Mouse (Mus musculus) hindbrain, postnatal 0 days (tissue): ENCODE data around the gene Epha3. TPM values are rescaled to one million over a fixed set of nuclear protein-coding genes. Genes with fewer than 3 reads are reported as not detected.

Source experiments
- ATAC-seq: fragments of 200-750 bp; cut with Nextera tagmentation; 2 replicates; pipeline ENCODE4 v1.8.0; 2017; ENCODE audit warnings: mild to moderate bottlenecking, moderate TSS enrichment, moderate library complexity
- DNase-seq: peaks from one replicate; pipeline ENCODE4 v3.0.0-alpha.2; 2015; ENCODE audit warnings: low spot score
- H3K27ac ChIP-seq: fragments of 300-500 bp; sonication (generic); 2 replicates; pipeline ENCODE4 v1.5.1; 2014; ENCODE audit warnings: mild to moderate bottlenecking
- H3K27me3 ChIP-seq: fragments of 300-500 bp; sonication (generic); 2 replicates; pipeline ENCODE4 v1.6.1; 2014; ENCODE audit warnings: low read length, mixed read lengths; ENCODE audit not compliant: insufficient read depth
- H3K36me3 ChIP-seq: fragments of 300-500 bp; sonication (generic); 2 replicates; pipeline ENCODE4 v1.6.1; 2014; ENCODE audit warnings: low read length, mixed read lengths; ENCODE audit not compliant: insufficient read depth
- H3K4me1 ChIP-seq: fragments of 300-500 bp; sonication (generic); 2 replicates; pipeline ENCODE4 v1.6.1; 2014; ENCODE audit warnings: antibody characterized with exemption, low read length, mixed read lengths; ENCODE audit not compliant: insufficient read depth
- H3K4me2 ChIP-seq: fragments of 300-500 bp; sonication (generic); 2 replicates; pipeline ENCODE4 v1.6.1; 2014; ENCODE audit warnings: low read depth, mild to moderate bottlenecking, low read length, moderate library complexity, mixed read lengths
- H3K4me3 ChIP-seq: fragments of 300-500 bp; sonication (generic); 2 replicates; pipeline ENCODE4 v1.5.1; 2014; ENCODE audit warnings: low read length
- H3K9ac ChIP-seq: fragments of 300-500 bp; sonication (generic); replicated peaks from 2 replicates; pipeline ENCODE4 v1.6.1; 2014; ENCODE audit warnings: mild to moderate bottlenecking, low read length, moderate library complexity, mixed read lengths
- H3K9me3 ChIP-seq: fragments of 300-500 bp; sonication (generic); 2 replicates; pipeline ENCODE4 v1.6.1; 2016; ENCODE audit warnings: low read length, mixed read lengths
- CTCF ChIP-seq: IDR thresholded peaks from 2 replicates; pipeline ENCODE4 v1.5.1; 2016; ENCODE audit warnings: antibody characterized with exemption, control low read depth, low read depth
- WGBS: fragments of 180-500 bp; shearing (Covaris S2); extraction: QIAGEN DNeasy Blood & Tissue Kit; methylation state at CpG from one replicate; pipeline ENCODE4 v1.1.7; 2014; 5-methylcytosine and 5-hydroxymethylcytosine counted together
- polyA plus RNA-seq: library from polyadenylated mRNA; unstranded; fragments of >200 nt; fragmentation: Nextera tagmentation; extraction: Ambion mirVana; gene quantifications from 2 replicates; pipeline ENCODE4 v1.2.1, GENCODE M21; 2015
- total RNA-seq: library from RNA; depleted of rRNA; stranded (reverse); fragments of >200 nt; gene quantifications from 2 replicates; pipeline ENCODE4 v1.2.3, GENCODE M21; 2014

Epha3 gene
- total and polyA plus RNA-seq, 2 experiments from 2014 or later = 11.3 to 23.3 TPM

- ATAC-seq (no peak), DNase-seq (no peak)
- no peaks in the 10 kb centered on the region for H3K27me3 ChIP-seq
- no peak for TF ChIP-seq CTCF
- 33% methylated on average over 1 of the region's 1 CpGs for WGBS
- H3K27ac ChIP-seq = no peak overlapping the region
- no peak overlapping the region for H3K9ac ChIP-seq
- H3K4me1 ChIP-seq = no peaks in the 10 kb centered on the region
- no peaks in the 10 kb centered on the region for H3K9me3 ChIP-seq
- no peaks in the 10 kb centered on the region for H3K36me3 ChIP-seq
- no peak overlapping the region for H3K4me2 ChIP-seq
- no peak overlapping the region for H3K4me3 ChIP-seq
Observed at GRCm38 (mm10) chr16:63719235-63719634, 144.7 kb downstream of the Epha3 start.

- H3K9ac ChIP-seq = no peak overlapping the region
- no peak overlapping the region for H3K27ac ChIP-seq
- H3K4me2 ChIP-seq = no peak overlapping the region
- no peaks in the 10 kb centered on the region for H3K36me3 ChIP-seq
- H3K27me3 ChIP-seq = no peaks in the 10 kb centered on the region
- ATAC-seq = no peak
- DNase-seq = no peak
- no peak for TF ChIP-seq CTCF
- WGBS = 90% methylated on average over 4 of the region's 4 CpGs
- H3K4me3 ChIP-seq = no peak overlapping the region
- H3K4me1 ChIP-seq = no peaks in the 10 kb centered on the region
- no peaks in the 10 kb centered on the region for H3K9me3 ChIP-seq
Observed at GRCm38 (mm10) chr16:63717317-63717716, 146.7 kb downstream of the Epha3 start.

DNA sequence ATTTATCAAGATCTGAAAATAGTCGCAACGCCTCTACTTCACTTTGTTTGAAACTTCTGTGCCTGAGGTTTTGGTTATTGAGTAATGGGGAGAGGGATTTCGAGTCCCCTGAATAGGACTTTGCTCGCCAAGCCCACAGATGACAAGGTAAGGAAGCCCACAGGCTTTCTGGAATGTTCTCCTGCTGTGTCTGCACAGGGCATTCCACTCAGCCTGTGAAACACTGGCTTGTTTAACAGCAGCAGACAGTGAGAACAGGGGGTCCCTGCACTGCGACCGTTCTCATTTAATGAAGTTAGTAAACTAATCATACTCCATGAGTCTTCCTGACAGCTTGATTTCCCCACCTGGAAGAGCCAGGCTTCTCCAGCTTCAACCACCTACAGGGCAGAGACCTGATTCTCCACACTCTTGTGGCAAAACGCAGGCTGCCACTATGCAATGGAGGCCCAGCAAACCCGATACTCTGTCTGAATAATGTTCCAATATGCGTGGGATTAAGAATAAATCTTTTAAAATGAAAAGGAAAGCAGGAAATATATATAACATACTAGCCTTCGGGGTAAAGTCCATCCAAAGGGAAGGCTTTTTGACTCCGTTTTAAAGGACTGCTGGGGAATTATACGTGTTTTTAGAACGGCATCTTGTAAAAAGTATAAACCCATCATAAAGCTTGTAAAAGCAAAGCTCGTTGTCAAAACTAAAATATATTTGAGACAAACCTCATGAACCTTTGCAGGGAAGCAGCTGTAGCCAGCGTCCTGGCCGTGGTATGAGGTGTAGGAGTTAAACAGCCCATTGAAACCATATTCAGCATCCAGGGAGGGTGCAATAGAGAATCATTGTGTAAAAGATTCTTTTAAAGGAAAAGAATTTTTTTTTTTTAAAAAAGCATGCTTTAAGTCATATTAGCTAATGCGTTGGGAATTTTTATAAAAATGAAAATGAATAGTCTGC lies 156.8 kb downstream of the Epha3 start:
- H3K27ac ChIP-seq = no peak overlapping the region
- H3K4me1 ChIP-seq = no peaks in the 10 kb centered on the region
- ATAC-seq = no peak
- no peak overlapping the region for H3K9ac ChIP-seq
- H3K36me3 ChIP-seq = no peaks in the 10 kb centered on the region
- TF ChIP-seq CTCF = no peak
- WGBS = 70% methylated on average over 17 of the region's 17 CpGs
- H3K4me2 ChIP-seq = no peak overlapping the region
- no peak for DNase-seq
- H3K9me3 ChIP-seq = no peaks in the 10 kb centered on the region
- no peak overlapping the region for H3K4me3 ChIP-seq
- no peaks in the 10 kb centered on the region for H3K27me3 ChIP-seq

GRCm38 (mm10) chr16:63689371-63689770 lies 174.6 kb downstream of the Epha3 start:
- no peak for TF ChIP-seq CTCF
- no peak overlapping the region for H3K9ac ChIP-seq
- no peak for ATAC-seq
- no peak overlapping the region for H3K27ac ChIP-seq
- no peak overlapping the region for H3K4me3 ChIP-seq
- no peak for DNase-seq
- no peaks in the 10 kb centered on the region for H3K27me3 ChIP-seq
- WGBS = 80% methylated on average over 3 of the region's 3 CpGs
- no peak overlapping the region for H3K4me2 ChIP-seq
- no peaks in the 10 kb centered on the region for H3K4me1 ChIP-seq
- H3K9me3 ChIP-seq = no peaks in the 10 kb centered on the region
- no peaks in the 10 kb centered on the region for H3K36me3 ChIP-seq

GRCm38 (mm10) chr16:63684211-63684610 lies 179.8 kb downstream of the Epha3 start:
- TF ChIP-seq CTCF = no peak
- Histone ChIP-seq H3K4me1 (no peaks in the 10 kb centered on the region), H3K27me3 (no peaks in the 10 kb centered on the region), H3K9ac (no peak overlapping the region), H3K27ac (no peak overlapping the region), H3K9me3 (no peaks in the 10 kb centered on the region), H3K4me3 (no peak overlapping the region), H3K36me3 (no peaks in the 10 kb centered on the region), H3K4me2 (no peak overlapping the region)
- DNase-seq (no peak), ATAC-seq (no peak)
- 78% methylated on average over 4 of the region's 4 CpGs for WGBS

DNA sequence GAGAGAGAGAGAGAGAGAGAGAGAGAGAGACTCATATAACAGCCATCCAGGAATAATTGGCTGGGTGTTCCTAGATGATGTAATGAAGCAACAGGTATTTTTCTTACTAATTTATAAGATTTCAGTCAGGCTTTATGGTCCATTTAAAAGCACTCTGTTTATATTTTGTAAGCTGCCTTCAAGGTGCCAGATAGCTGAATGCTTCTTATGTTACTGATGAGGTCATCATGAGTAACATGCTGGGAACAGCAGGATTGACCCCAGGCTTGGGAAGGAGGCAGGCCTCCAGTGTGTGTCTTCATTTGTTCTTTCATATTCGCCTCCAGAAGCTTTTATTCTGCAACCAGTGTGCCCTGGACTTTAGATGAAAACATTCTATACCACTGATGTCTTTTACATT lies 189.5 kb downstream of the Epha3 start:
- Histone ChIP-seq H3K27me3 (no peaks in the 10 kb centered on the region), H3K9ac (no peak overlapping the region), H3K4me2 (no peak overlapping the region), H3K27ac (no peak overlapping the region), H3K9me3 (no peaks in the 10 kb centered on the region), H3K4me1 (no peaks in the 10 kb centered on the region), H3K4me3 (no peak overlapping the region), H3K36me3 (no peaks in the 10 kb centered on the region)
- no peak for ATAC-seq
- WGBS = 24% methylated on average over 1 of the region's 1 CpGs
- no peak for TF ChIP-seq CTCF
- no peak for DNase-seq

DNA sequence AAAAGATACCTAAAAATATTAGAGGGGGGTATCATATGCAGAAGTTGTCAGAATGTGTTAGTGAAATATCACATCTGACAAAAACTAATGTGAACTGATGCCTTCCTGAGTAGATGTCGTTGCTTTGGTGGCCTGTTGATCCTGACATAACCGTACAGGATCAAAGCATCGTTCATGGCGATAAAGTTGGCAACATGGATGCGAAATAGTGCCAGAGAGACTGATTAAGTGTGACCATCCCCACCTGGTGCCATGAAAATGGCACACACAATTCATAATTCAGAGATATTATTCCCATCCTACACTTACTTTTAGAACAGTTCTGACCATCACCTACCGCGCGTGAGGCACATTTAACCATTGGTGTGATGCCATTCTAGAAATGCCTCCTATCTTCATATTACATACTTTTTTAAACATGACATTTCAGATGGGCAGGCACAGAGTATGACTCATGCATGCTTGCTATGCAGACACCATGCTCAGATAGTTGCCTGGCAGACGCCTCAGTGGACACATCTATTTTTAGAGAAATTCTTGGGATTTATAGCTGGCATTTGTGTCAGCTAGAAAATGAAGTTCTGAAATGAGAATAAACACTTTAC lies 190.6 kb downstream of the Epha3 start:
- Histone ChIP-seq H3K4me3 (no peak overlapping the region), H3K27me3 (no peaks in the 10 kb centered on the region), H3K9me3 (no peaks in the 10 kb centered on the region), H3K27ac (no peak overlapping the region), H3K36me3 (no peaks in the 10 kb centered on the region), H3K4me2 (no peak overlapping the region), H3K4me1 (no peaks in the 10 kb centered on the region), H3K9ac (no peak overlapping the region)
- DNase-seq = peak; percentile 57
- peak; percentile 38; the same call in 1 of the 2 replicates for ATAC-seq
- TF ChIP-seq CTCF = no peak
- 72% methylated on average over 9 of the region's 9 CpGs for WGBS
